In genomic region chr13:99375550-99375949, GRCm38 (mm10) we compare ENCODE assay signal across 9 mouse cellular contexts. TPM values are rescaled to one million over a fixed set of nuclear protein-coding genes. Genes with fewer than 3 reads are reported as not detected.
DNase-seq lines count a peak whose midpoint lies in the region; ATAC-seq lines count a peak whose summit lies in the region.
"Had no signal": no experiment of that assay in that cellular context is flagged by ENCODE, and none has a peak within 500 bp of the region (broad histone marks: within the 10 kb centered on the region; RNA-seq: fewer than 3 reads in every experiment).

No protein-coding gene starts in this region.

- H3K27ac ChIP-seq in forebrain, embryonic 14.5 days (ENCODE audit: low read depth, low read length), result no peak overlapping the region
- H3K27ac ChIP-seq: limb, embryonic 15.5 days had no signal

- peak; percentile 33 for DNase-seq in Muller cell, postnatal 12 days (ENCODE audit: inconsistent ontology term)
- peak; percentile 93 for DNase-seq in forebrain, embryonic 14.5 days (ENCODE audit: low spot score)
- peak; percentile 87 to 89 for DNase-seq in layer of hippocampus, postnatal 10 days (ENCODE audit: low spot score in 2 of 2)
- DNase-seq in lung, postnatal 4 days, result peak; percentile 42 to 80
- DNase-seq in retina, postnatal 7 days (ENCODE audit: low read depth, low spot score), result peak; percentile 73
- peak; percentile 77 for DNase-seq in urinary bladder, postnatal 25 days (ENCODE audit: low spot score)

- no peaks in the 10 kb centered on the region for H3K4me1 ChIP-seq in forebrain, embryonic 14.5 days (ENCODE audit: control insufficient read depth, insufficient read depth, low read length)
- H3K4me1 ChIP-seq: limb, embryonic 15.5 days had no signal

- no peaks in the 10 kb centered on the region for H3K27me3 ChIP-seq in forebrain, embryonic 14.5 days (replicated peaks; ENCODE audit: control insufficient read depth, insufficient read depth, low read length)
- H3K27me3 ChIP-seq: limb, embryonic 15.5 days had no signal

- H3K9me3 ChIP-seq in forebrain, embryonic 14.5 days (replicated peaks; ENCODE audit: control insufficient read depth, low read length), result no peaks in the 10 kb centered on the region
- H3K9me3 ChIP-seq: limb, embryonic 15.5 days had no signal

- WGBS in forebrain, embryonic 14.5 days, result 33% methylated on average over 6 of the region's 6 CpGs

- no peak overlapping the region for H3K4me3 ChIP-seq in forebrain, embryonic 14.5 days (ENCODE audit: low read depth, low read length)
- H3K4me3 ChIP-seq: limb, embryonic 15.5 days had no signal

- peak; percentile 81 for ATAC-seq in cerebellum, adult (ENCODE audit: insufficient number of reproducible peaks, low FRiP score, low TSS enrichment)
- peak; percentile 74 for ATAC-seq in forebrain, embryonic 14.5 days
- ATAC-seq in hematopoietic stem cell, adult 5-6 weeks (replicated peaks in 1 of 2; ENCODE audit: insufficient read depth in 1 of 2, low FRiP score in 2 of 2, low TSS enrichment in 1 of 2, low read depth in 1 of 2, poor library complexity in 2 of 2, severe bottlenecking in 2 of 2), result peak; percentile 65 to 76; a peak in 3 of 4 replicates

- H3K4me2 ChIP-seq in forebrain, embryonic 14.5 days (ENCODE audit: low read length), result no peak overlapping the region
- H3K4me2 ChIP-seq: limb, embryonic 15.5 days had no signal

- 0 out of 2 replicates have a peak, but pooled peaks cover 2% of the 10 kb centered on the region for H3K36me3 ChIP-seq in forebrain, embryonic 14.5 days (ENCODE audit: control insufficient read depth, insufficient read depth, low read length)

- H3K9ac ChIP-seq in forebrain, embryonic 14.5 days (ENCODE audit: low read length), result no peak overlapping the region
- H3K9ac ChIP-seq: limb, embryonic 15.5 days had no signal

RNA-seq across cellular contexts. Expression of gene Mrps27, which starts 31.0 kb away (rescaled TPM):
- polyA plus RNA-seq in forebrain, embryonic 14.5 days (2014; fragmentation: Nextera tagmentation; extraction: Ambion mirVana), result 45.6 and 48.0 TPM in 2 replicates
- total RNA-seq in hematopoietic stem cell, adult 5-6 weeks (2017), result 21.5 and 28.5 TPM in 2 replicates
- 10 to 100 TPM; 25.8 to 27.1 TPM for total RNA-seq in layer of hippocampus, postnatal 10 days (2021)

RNA-seq across cellular contexts. Expression of gene Ptcd2, which starts 31.0 kb away (rescaled TPM):
- 60.9 and 64.8 TPM in 2 replicates for polyA plus RNA-seq in forebrain, embryonic 14.5 days (2014; fragmentation: Nextera tagmentation; extraction: Ambion mirVana)
- total RNA-seq in hematopoietic stem cell, adult 5-6 weeks (2017), result 62.5 and 73.9 TPM in 2 replicates
- 10 to 100 TPM; 29.8 to 31.1 TPM for total RNA-seq in layer of hippocampus, postnatal 10 days (2021)

Comparison
In these comparisons a context has a peak if more than half of its experiments do, and no peak if none do; other contexts are left out.
1. DNase-seq: peak in every context shown above with its lines; median percentile 93 in forebrain, embryonic 14.5 days; 88 in layer of hippocampus, postnatal 10 days; 77 in urinary bladder, postnatal 25 days; 73 in retina, postnatal 7 days; 61 in lung, postnatal 4 days; 33 in Muller cell, postnatal 12 days.